Mouse (Mus musculus) spleen, adult 2 months (tissue): Measurements from ENCODE around the gene Cks1b. TPM values are rescaled to one million over a fixed set of nuclear protein-coding genes. Genes with fewer than 3 reads are reported as not detected.

Experiments
- DNase-seq, 2 experiments: peaks; one replicate each; pipeline versions ENCODE4 v3.0.0 to v3.0.0-alpha.2; 2012 to 2021; ENCODE audit warnings: low spot score in 2 of 2, low read depth in 1 of 2
- H3K27ac ChIP-seq: fragments of 200-500 bp; 2 replicates; pipeline ENCODE4 v1.5.1; 2012; ENCODE audit warnings: low read length, inconsistent platforms; ENCODE audit not compliant: insufficient read depth
- H3K27me3 ChIP-seq: fragments of 200-500 bp; 2 replicates; pipeline ENCODE4 v1.6.1; 2012; ENCODE audit warnings: mild to moderate bottlenecking, moderate library complexity, low read length, inconsistent platforms; ENCODE audit not compliant: control insufficient read depth, insufficient read depth
- H3K36me3 ChIP-seq: fragments of 200-500 bp; 2 replicates; pipeline ENCODE4 v1.6.1; 2012; ENCODE audit warnings: mild to moderate bottlenecking, low read length, inconsistent platforms; ENCODE audit not compliant: control insufficient read depth, insufficient read depth
- H3K4me1 ChIP-seq: fragments of 200-500 bp; 2 replicates; pipeline ENCODE4 v1.6.1; 2011; ENCODE audit warnings: inconsistent platforms; ENCODE audit not compliant: control insufficient read depth, insufficient read depth, insufficient read length
- H3K4me3 ChIP-seq: fragments of 200-500 bp; 2 replicates; pipeline ENCODE4 v1.5.1; 2011; ENCODE audit warnings: mild to moderate bottlenecking, inconsistent platforms; ENCODE audit not compliant: insufficient read depth, insufficient read length; ENCODE audit errors: extremely low read depth
- CTCF ChIP-seq: fragments of 200-500 bp; IDR thresholded peaks from 2 replicates; pipeline ENCODE4 v1.5.1; 2011; ENCODE audit warnings: mild to moderate bottlenecking, inconsistent platforms; ENCODE audit not compliant: insufficient read depth, insufficient read length, insufficient replicate concordance; ENCODE audit errors: extremely low read depth
- POLR2A ChIP-seq: fragments of 200-500 bp; IDR thresholded peaks from 2 replicates; pipeline ENCODE4 v1.6.1; 2011; ENCODE audit warnings: low read depth, low read length, inconsistent platforms
- whole genome bisulfite sequencing: fragments of 180-500 bp; shearing (Covaris S2); methylation state at CpG from one replicate; pipeline ENCODE4 v1.1.7; 2018; 5-methylcytosine and 5-hydroxymethylcytosine counted together
- polyA plus RNA-seq: library from polyadenylated mRNA; depleted of rRNA; stranded (reverse); fragments of >200 nt; gene quantifications from 2 replicates; pipeline ENCODE4 v1.2.3, GENCODE M21; 2012

Gene Cks1b
- polyA plus RNA-seq, 1 experiment: 20.6 TPM

DNA sequence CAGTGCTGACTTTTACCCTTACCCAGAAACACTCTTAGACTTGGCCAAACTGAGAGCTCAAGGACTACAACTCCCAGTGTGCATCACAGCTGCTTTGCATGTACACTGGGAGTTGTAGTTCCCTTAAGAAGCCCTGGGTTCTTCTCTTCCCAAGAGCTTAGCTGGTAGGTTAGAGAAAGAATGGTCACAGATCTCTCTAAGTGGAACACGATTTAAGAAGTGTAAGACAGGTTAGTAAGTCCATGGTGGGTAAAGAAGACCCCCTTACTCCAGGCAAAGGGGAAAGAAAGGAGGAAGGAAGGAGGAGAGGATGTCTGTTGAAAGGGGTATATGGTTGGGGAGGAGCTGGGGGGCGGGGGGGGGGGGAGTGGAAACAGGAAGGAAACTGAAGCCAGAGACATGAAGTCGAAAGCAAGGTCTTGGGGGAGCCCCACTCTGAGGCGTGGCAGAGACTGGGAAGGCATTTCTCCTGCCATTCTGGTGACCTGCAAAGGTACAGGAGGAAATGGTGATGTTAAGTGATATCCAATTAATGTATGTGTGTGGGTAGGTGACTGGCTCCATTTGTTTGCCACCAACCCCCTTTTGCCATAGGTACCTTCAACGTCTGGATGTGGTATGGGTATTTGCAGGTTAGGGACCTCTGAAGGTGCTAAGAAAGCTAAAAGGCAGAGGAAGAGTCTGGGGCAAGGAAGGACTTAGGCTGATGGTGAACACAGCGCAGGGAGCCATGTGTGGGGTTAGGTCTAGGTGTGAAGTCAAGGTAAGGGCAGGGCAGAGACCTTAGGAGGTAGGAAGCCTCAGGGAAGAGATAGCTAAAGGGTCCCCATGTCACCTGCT lies 29.1 kb downstream of the Cks1b start:
- H3K4me1 ChIP-seq: peaks cover 48% of the 10 kb centered on the region
- H3K27ac ChIP-seq: peak overlapping the region; percentile 93
- H3K4me3 ChIP-seq: peak overlapping the region; percentile 15; the same call in 1 of the 2 replicates
- no peaks in the 10 kb centered on the region for H3K27me3 ChIP-seq
- TF ChIP-seq POLR2A: no peak; the same call in 1 of the 2 replicates
- TF ChIP-seq CTCF: no peak
- 18% methylated on average over 6 of the region's 6 CpGs for WGBS
- H3K36me3 ChIP-seq: no peaks in the 10 kb centered on the region
- DNase-seq: peak; percentile 62 to 63

DNA sequence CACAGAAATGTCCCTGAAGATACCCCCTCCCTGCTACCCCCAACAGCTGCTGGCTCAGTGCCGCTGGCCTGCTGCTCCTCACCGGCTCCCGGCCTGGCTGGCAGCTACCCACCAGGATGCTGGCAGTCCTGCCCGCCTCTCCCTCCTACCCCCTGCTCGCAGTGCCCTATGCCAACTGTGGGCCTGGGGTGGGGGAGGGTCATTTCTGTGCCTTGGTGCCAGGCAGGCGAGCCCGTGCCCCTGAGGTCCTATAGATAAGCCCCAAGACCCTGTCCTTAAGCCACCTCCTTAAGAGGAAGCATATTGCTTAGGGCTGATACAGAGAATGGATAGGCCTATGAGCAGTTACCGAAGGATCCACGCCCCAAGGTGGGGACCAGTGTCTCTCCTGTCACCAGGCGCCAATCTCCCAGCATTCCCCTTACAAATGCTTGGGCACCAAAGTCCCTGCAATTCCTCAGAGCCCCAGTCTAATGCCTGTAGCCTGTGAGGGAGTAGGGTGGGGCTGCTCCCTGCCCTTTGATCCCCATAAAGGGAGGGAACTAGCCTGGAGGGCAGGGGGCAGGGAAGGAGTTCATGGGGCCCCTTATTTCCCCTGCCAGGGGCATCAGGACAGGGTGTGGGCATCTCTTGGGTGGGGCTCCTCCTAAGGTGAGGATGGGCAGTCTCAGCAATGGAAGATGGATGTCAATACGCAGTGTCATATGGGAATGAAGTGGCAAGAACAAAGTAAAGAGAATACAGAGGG lies 29.9 kb downstream of the Cks1b start:
- Histone ChIP-seq H3K27me3 (no peaks in the 10 kb centered on the region), H3K4me3 (peak overlapping the region; percentile 49; the same call in 1 of the 2 replicates), H3K27ac (peak overlapping the region; percentile 84), H3K36me3 (no peaks in the 10 kb centered on the region), H3K4me1 (peaks cover 50% of the 10 kb centered on the region)
- WGBS: 72% methylated on average over 11 of the region's 11 CpGs
- TF ChIP-seq POLR2A: no peak
- no peak for TF ChIP-seq CTCF
- DNase-seq: no peak

DNA sequence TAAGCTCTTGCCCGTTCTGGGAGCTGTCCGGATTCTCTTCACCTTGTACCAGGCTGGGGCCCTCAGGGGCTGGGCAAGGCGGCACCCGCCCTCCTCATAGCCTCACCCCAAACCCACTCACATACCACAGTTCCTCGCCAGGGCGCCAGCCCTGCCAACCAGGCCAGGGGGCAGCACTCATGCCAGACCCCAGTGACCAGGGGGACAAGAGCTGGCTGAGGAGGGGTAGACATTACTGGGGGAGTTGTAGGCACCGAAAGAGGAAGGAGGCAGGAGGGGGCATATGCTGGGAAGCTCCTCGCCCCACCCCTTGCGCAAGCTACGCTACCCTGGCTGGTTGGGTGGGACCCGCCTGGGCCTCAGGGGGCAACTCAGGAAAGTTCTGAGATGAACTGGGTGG lies 30.6 kb downstream of the Cks1b start:
- peak overlapping the region; percentile 49; the same call in 1 of the 2 replicates for H3K4me3 ChIP-seq
- H3K27me3 ChIP-seq: no peaks in the 10 kb centered on the region
- H3K4me1 ChIP-seq: peaks cover 50% of the 10 kb centered on the region
- peak overlapping the region; percentile 84 for H3K27ac ChIP-seq
- no peak for DNase-seq
- WGBS: 64% methylated on average over 11 of the region's 11 CpGs
- no peaks in the 10 kb centered on the region; the same call in 1 of the 2 replicates for H3K36me3 ChIP-seq
- TF ChIP-seq POLR2A (no peak), CTCF (no peak)

DNA sequence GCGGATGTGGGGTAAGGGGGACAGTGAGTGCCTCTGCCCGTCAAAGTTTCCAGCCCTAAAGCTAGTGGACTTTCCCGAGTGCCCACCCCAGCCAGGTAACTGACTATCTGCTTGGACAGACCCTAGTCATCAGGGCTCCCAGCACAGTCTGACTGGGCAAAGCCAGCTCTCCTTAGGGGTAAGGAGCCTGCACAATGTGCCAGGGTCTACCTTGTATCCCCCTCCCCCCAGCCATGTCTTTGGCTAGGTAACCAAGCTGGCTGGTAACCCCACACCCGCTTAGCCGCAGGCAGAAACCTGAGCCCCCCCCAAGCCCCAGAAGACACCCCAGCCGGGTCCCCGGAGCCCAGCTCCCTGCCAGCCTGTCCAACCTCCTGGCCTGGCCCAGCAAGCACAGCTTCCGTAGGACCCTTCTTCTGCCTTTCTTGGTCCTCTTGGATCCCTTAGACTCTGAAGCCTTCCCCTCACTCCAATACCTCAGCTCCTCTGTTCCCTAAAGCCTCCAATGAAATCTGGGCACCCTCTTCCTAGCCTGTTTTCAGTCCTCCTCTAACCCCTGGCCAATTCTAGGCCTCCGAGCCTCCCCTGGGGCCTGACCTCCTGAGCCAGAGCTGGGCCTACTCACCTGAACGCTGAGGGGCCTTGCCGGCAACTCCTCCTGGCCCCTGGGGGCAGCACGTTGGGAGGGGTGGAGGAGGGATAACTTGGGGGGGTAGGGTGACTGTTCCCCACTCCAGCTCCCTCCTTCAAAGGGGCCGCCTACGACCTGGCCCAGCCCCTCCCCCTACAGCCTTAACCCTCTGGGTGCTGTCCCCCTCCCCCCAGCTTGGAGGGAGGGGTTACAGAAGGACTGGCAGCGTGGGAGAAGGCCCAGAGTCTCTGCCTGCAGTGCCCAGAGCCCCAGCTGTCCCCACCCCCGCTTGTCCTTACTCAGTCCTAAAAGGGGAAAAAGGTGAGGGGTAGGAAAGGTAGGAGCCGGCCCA lies 31.5 kb downstream of the Cks1b start:
- WGBS: 77% methylated on average over 16 of the region's 17 CpGs
- H3K4me1 ChIP-seq: peaks cover 50% of the 10 kb centered on the region
- peak overlapping the region; percentile 84 for H3K27ac ChIP-seq

DNA sequence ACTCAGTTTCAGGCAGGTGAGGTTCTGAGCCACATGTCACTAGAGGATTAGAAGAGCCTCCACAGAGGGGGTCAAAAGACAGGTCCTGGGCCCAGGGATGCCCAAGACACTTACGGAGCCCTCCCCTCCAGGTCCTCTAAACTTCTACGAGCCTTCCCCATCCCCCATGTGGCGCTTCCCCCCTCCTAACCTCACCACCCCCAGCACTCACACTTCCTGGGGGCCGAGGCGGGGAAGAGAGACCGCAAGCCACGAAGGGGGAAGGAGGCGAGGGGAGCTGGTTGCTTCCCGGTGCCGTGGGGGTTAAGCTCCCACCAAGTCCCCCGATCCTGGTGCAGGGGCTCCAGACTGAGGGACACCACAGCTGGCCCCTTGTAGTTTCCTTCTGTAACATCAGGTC lies 32.7 kb downstream of the Cks1b start:
- no peak for TF ChIP-seq POLR2A
- TF ChIP-seq CTCF: no peak
- peaks cover 42% of the 10 kb centered on the region for H3K4me1 ChIP-seq
- H3K4me3 ChIP-seq: peak overlapping the region; percentile 49; the same call in 1 of the 2 replicates
- 11% methylated on average over 11 of the region's 11 CpGs for WGBS
- peaks cover 10% of the 10 kb centered on the region for H3K36me3 ChIP-seq
- H3K27me3 ChIP-seq: no peaks in the 10 kb centered on the region
- peak in 1 of 2 experiments; percentile 48 for DNase-seq
- H3K27ac ChIP-seq: peak overlapping the region; percentile 69

More for the DNA sequence above, 31.5 kb downstream of the Cks1b start:
- H3K27me3 ChIP-seq: no peaks in the 10 kb centered on the region
- TF ChIP-seq CTCF (no peak), POLR2A (no peak)
- peak overlapping the region; percentile 49 for H3K4me3 ChIP-seq
- DNase-seq: peak in 1 of 2 experiments; percentile 35
- H3K36me3 ChIP-seq: no peaks in the 10 kb centered on the region; the same call in 1 of the 2 replicates
